Mouse (Mus musculus): ENCODE results near the gene Ptpre. TPM values are rescaled to one million over a fixed set of nuclear protein-coding genes. Genes with fewer than 3 reads are reported as not detected.

The Ptpre gene
- polyA plus RNA-seq, 1 experiment from 2014 or later: 2.4 TPM

GRCm38 (mm10) chr7:135509272-135509671 lies 28.0 kb upstream of the Ptpre start:
- H3K36me3 ChIP-seq (ENCODE audit: control insufficient read depth, insufficient read depth, low read length): no peaks in the 10 kb centered on the region
- H3K27ac ChIP-seq (ENCODE audit: low read length): peak overlapping the region; percentile 80
- peak overlapping the region; percentile 7; the same call in 1 of the 2 replicates for H3K4me2 ChIP-seq (ENCODE audit: low read depth, low read length)
- no peak overlapping the region for H3K4me3 ChIP-seq (ENCODE audit: low read length)
- WGBS: 55% methylated on average over 3 of the region's 3 CpGs
- H3K9me3 ChIP-seq (ENCODE audit: control insufficient read depth, low read length): no peaks in the 10 kb centered on the region
- ATAC-seq: peak; percentile 100
- no peaks in the 10 kb centered on the region for H3K27me3 ChIP-seq (replicated peaks; ENCODE audit: control insufficient read depth, insufficient read depth, low read length)
- no peak overlapping the region for H3K9ac ChIP-seq (ENCODE audit: low read depth, low read length)
- peaks cover 14% of the 10 kb centered on the region for H3K4me1 ChIP-seq (ENCODE audit: control insufficient read depth, insufficient read depth, low read length)

GRCm38 (mm10) chr7:135510431-135510830 lies 26.9 kb upstream of the Ptpre start:
- Histone ChIP-seq H3K4me3 (ENCODE audit: low read length) (no peak overlapping the region), H3K27ac (ENCODE audit: low read length) (peak overlapping the region; percentile 52), H3K27me3 (replicated peaks; ENCODE audit: control insufficient read depth, insufficient read depth, low read length) (no peaks in the 10 kb centered on the region), H3K9me3 (ENCODE audit: control insufficient read depth, low read length) (no peaks in the 10 kb centered on the region), H3K36me3 (ENCODE audit: control insufficient read depth, insufficient read depth, low read length) (peaks cover 3% of the 10 kb centered on the region; the same call in 1 of the 2 replicates), H3K9ac (ENCODE audit: low read depth, low read length) (no peak overlapping the region), H3K4me2 (ENCODE audit: low read depth, low read length) (no peak overlapping the region), H3K4me1 (ENCODE audit: control insufficient read depth, insufficient read depth, low read length) (peaks cover 14% of the 10 kb centered on the region)
- 81% methylated on average over 5 of the region's 5 CpGs for WGBS
- ATAC-seq: no peak

GRCm38 (mm10) chr7:135511723-135512122 lies 25.6 kb upstream of the Ptpre start:
- Histone ChIP-seq H3K27ac (ENCODE audit: low read length) (no peak overlapping the region), H3K4me3 (ENCODE audit: low read length) (no peak overlapping the region), H3K27me3 (replicated peaks; ENCODE audit: control insufficient read depth, insufficient read depth, low read length) (no peaks in the 10 kb centered on the region), H3K4me1 (ENCODE audit: control insufficient read depth, insufficient read depth, low read length) (peaks cover 14% of the 10 kb centered on the region), H3K9ac (ENCODE audit: low read depth, low read length) (no peak overlapping the region), H3K9me3 (ENCODE audit: control insufficient read depth, low read length) (no peaks in the 10 kb centered on the region), H3K36me3 (ENCODE audit: control insufficient read depth, insufficient read depth, low read length) (peaks cover 3% of the 10 kb centered on the region; the same call in 1 of the 2 replicates), H3K4me2 (ENCODE audit: low read depth, low read length) (no peak overlapping the region)
- WGBS: 85% methylated on average over 3 of the region's 3 CpGs
- no peak for ATAC-seq

GRCm38 (mm10) chr7:135517191-135517590 lies 20.1 kb upstream of the Ptpre start:
- Histone ChIP-seq H3K9me3 (ENCODE audit: control insufficient read depth, low read length) (no peaks in the 10 kb centered on the region), H3K27me3 (replicated peaks; ENCODE audit: control insufficient read depth, insufficient read depth, low read length) (no peaks in the 10 kb centered on the region), H3K27ac (ENCODE audit: low read length) (no peak overlapping the region), H3K4me3 (ENCODE audit: low read length) (no peak overlapping the region), H3K9ac (ENCODE audit: low read depth, low read length) (no peak overlapping the region), H3K36me3 (ENCODE audit: control insufficient read depth, insufficient read depth, low read length) (peaks cover 3% of the 10 kb centered on the region; the same call in 1 of the 2 replicates), H3K4me1 (ENCODE audit: control insufficient read depth, insufficient read depth, low read length) (peaks cover 4% of the 10 kb centered on the region; the same call in 1 of the 2 replicates), H3K4me2 (ENCODE audit: low read depth, low read length) (no peak overlapping the region)
- no peak for ATAC-seq
- 52% methylated on average over 4 of the region's 4 CpGs for WGBS

- ATAC-seq: no peak
- H3K27ac ChIP-seq (ENCODE audit: low read length): no peak overlapping the region
- H3K36me3 ChIP-seq (ENCODE audit: control insufficient read depth, insufficient read depth, low read length): peaks cover 2% of the 10 kb centered on the region; the same call in 1 of the 2 replicates
- no peaks in the 10 kb centered on the region for H3K9me3 ChIP-seq (ENCODE audit: control insufficient read depth, low read length)
- H3K4me1 ChIP-seq (ENCODE audit: control insufficient read depth, insufficient read depth, low read length): peaks cover 22% of the 10 kb centered on the region
- no peak overlapping the region for H3K9ac ChIP-seq (ENCODE audit: low read depth, low read length)
- WGBS: 80% methylated on average over 5 of the region's 5 CpGs
- no peaks in the 10 kb centered on the region for H3K27me3 ChIP-seq (replicated peaks; ENCODE audit: control insufficient read depth, insufficient read depth, low read length)
- no peak overlapping the region for H3K4me3 ChIP-seq (ENCODE audit: low read length)
- H3K4me2 ChIP-seq (ENCODE audit: low read depth, low read length): no peak overlapping the region
Observed at GRCm38 (mm10) chr7:135520241-135520640, 17.0 kb upstream of the Ptpre start.

- Histone ChIP-seq H3K4me3 (ENCODE audit: low read length) (no peak overlapping the region; the same call in 1 of the 2 replicates), H3K27ac (ENCODE audit: low read length) (peak overlapping the region; percentile 60), H3K4me1 (ENCODE audit: control insufficient read depth, insufficient read depth, low read length) (peaks cover 22% of the 10 kb centered on the region), H3K27me3 (replicated peaks; ENCODE audit: control insufficient read depth, insufficient read depth, low read length) (no peaks in the 10 kb centered on the region), H3K9ac (ENCODE audit: low read depth, low read length) (no peak overlapping the region), H3K36me3 (ENCODE audit: control insufficient read depth, insufficient read depth, low read length) (no peaks in the 10 kb centered on the region), H3K4me2 (ENCODE audit: low read depth, low read length) (peak overlapping the region; percentile 22), H3K9me3 (ENCODE audit: control insufficient read depth, low read length) (no peaks in the 10 kb centered on the region)
- ATAC-seq: peak; percentile 92
- WGBS: 58% methylated on average over 15 of the region's 15 CpGs
Observed at GRCm38 (mm10) chr7:135521755-135522512, 15.3 kb upstream of the Ptpre start.

GRCm38 (mm10) chr7:135523981-135524380 lies 13.3 kb upstream of the Ptpre start:
- H3K27ac ChIP-seq (ENCODE audit: low read length): peak overlapping the region; percentile 46
- peak overlapping the region; percentile 28; the same call in 1 of the 2 replicates for H3K4me2 ChIP-seq (ENCODE audit: low read depth, low read length)
- WGBS: 25% methylated on average over 4 of the region's 4 CpGs
- no peak overlapping the region for H3K9ac ChIP-seq (ENCODE audit: low read depth, low read length)
- ATAC-seq: no peak
- peaks cover 22% of the 10 kb centered on the region for H3K4me1 ChIP-seq (ENCODE audit: control insufficient read depth, insufficient read depth, low read length)
- no peaks in the 10 kb centered on the region for H3K9me3 ChIP-seq (ENCODE audit: control insufficient read depth, low read length)
- no peaks in the 10 kb centered on the region for H3K27me3 ChIP-seq (replicated peaks; ENCODE audit: control insufficient read depth, insufficient read depth, low read length)
- H3K4me3 ChIP-seq (ENCODE audit: low read length): no peak overlapping the region
- no peaks in the 10 kb centered on the region for H3K36me3 ChIP-seq (ENCODE audit: control insufficient read depth, insufficient read depth, low read length)

- H3K4me1 ChIP-seq (ENCODE audit: control insufficient read depth, insufficient read depth, low read length): peaks cover 22% of the 10 kb centered on the region
- H3K4me2 ChIP-seq (ENCODE audit: low read depth, low read length): peak overlapping the region; percentile 28; the same call in 1 of the 2 replicates
- no peak overlapping the region for H3K4me3 ChIP-seq (ENCODE audit: low read length)
- H3K36me3 ChIP-seq (ENCODE audit: control insufficient read depth, insufficient read depth, low read length): no peaks in the 10 kb centered on the region
- 77% methylated on average over 6 of the region's 6 CpGs for WGBS
- H3K9me3 ChIP-seq (ENCODE audit: control insufficient read depth, low read length): no peaks in the 10 kb centered on the region
- ATAC-seq: no peak
- H3K9ac ChIP-seq (ENCODE audit: low read depth, low read length): no peak overlapping the region
- no peaks in the 10 kb centered on the region for H3K27me3 ChIP-seq (replicated peaks; ENCODE audit: control insufficient read depth, insufficient read depth, low read length)
- H3K27ac ChIP-seq (ENCODE audit: low read length): peak overlapping the region; percentile 46
Observed at GRCm38 (mm10) chr7:135524424-135524967, 12.8 kb upstream of the Ptpre start.

GRCm38 (mm10) chr7:135526574-135527152 lies 10.6 kb upstream of the Ptpre start:
- Histone ChIP-seq H3K27me3 (replicated peaks; ENCODE audit: control insufficient read depth, insufficient read depth, low read length) (no peaks in the 10 kb centered on the region), H3K4me3 (ENCODE audit: low read length) (peak overlapping the region; percentile 40), H3K36me3 (ENCODE audit: control insufficient read depth, insufficient read depth, low read length) (no peaks in the 10 kb centered on the region), H3K9me3 (ENCODE audit: control insufficient read depth, low read length) (no peaks in the 10 kb centered on the region), H3K4me1 (ENCODE audit: control insufficient read depth, insufficient read depth, low read length) (peaks cover 22% of the 10 kb centered on the region), H3K9ac (ENCODE audit: low read depth, low read length) (peak overlapping the region; percentile 41), H3K4me2 (ENCODE audit: low read depth, low read length) (peak overlapping the region; percentile 44), H3K27ac (ENCODE audit: low read length) (peak overlapping the region; percentile 42)
- 61% methylated on average over 3 of the region's 3 CpGs for WGBS
- no peak for ATAC-seq
